Comparison of ENCODE assay signal across 26 mouse cellular contexts in the genomic region with DNA sequence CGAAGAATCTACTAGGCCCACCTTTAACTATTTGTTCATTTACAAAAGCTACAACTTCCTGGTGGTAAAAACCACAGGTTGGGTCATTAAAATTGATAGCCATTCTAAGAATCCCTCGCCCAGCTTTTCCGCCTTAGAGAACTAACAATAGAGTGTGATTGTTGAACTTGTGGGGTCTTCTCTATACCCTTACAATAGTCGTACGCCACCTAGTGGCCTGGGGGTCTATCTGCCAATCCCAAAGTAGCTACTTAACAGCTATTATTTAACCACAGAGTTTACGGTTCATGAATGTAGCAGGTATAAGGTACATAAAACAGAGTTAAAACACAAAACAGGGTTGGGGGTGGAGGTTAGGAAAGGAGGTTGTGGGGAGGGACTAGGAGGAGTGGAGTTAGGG.
"Had no signal": no experiment of that assay in that cellular context is flagged by ENCODE, and none has a peak within 500 bp of the region (broad histone marks: within the 10 kb centered on the region; RNA-seq: fewer than 3 reads in every experiment).

No protein-coding gene starts in this region.

- H3K4me1 ChIP-seq: limb, embryonic 12.5 days; limb, embryonic 15.5 days; liver, embryonic 12.5 days; liver, embryonic 15.5 days; lung, embryonic 15.5 days; megakaryocyte, embryonic 14.5 days; midbrain, embryonic 10.5 days; midbrain, embryonic 13.5 days; neural tube, embryonic 12.5 days; neural tube, embryonic 15.5 days had no signal

- H3K4me2 ChIP-seq: limb, embryonic 12.5 days; limb, embryonic 15.5 days; liver, embryonic 12.5 days; liver, embryonic 15.5 days; lung, embryonic 15.5 days; midbrain, embryonic 13.5 days; neural tube, embryonic 12.5 days; neural tube, embryonic 15.5 days had no signal

- DNase-seq: kidney, adult 11 months; kidney, adult 8-10 months; kidney, postnatal 14 days; kidney, postnatal 4 days; left cerebral cortex, postnatal 4 days; lung, adult 18-20 months; lung, postnatal 10 days; lung, postnatal 36 days; right cerebral cortex, adult 18-20 months; right cerebral cortex, postnatal 14 days; right cerebral cortex, postnatal 4 days; thymus, adult 2 months; thymus, postnatal 14 days; thymus, postnatal 4 days had no signal

- H3K36me3 ChIP-seq: limb, embryonic 12.5 days; limb, embryonic 15.5 days; liver, embryonic 12.5 days; liver, embryonic 15.5 days; lung, embryonic 15.5 days; midbrain, embryonic 10.5 days; midbrain, embryonic 13.5 days; neural tube, embryonic 12.5 days; neural tube, embryonic 15.5 days had no signal

- H3K4me3 ChIP-seq: limb, embryonic 12.5 days; limb, embryonic 15.5 days; liver, embryonic 12.5 days; liver, embryonic 15.5 days; lung, embryonic 15.5 days; megakaryocyte, embryonic 14.5 days; midbrain, embryonic 10.5 days; midbrain, embryonic 13.5 days; neural tube, embryonic 12.5 days; neural tube, embryonic 15.5 days had no signal

- H3K9me3 ChIP-seq: limb, embryonic 15.5 days; liver, embryonic 12.5 days; liver, embryonic 15.5 days; lung, embryonic 15.5 days; megakaryocyte, embryonic 14.5 days; midbrain, embryonic 10.5 days; midbrain, embryonic 13.5 days; neural tube, embryonic 12.5 days; neural tube, embryonic 15.5 days had no signal

- H3K27ac ChIP-seq: limb, embryonic 12.5 days; limb, embryonic 15.5 days; liver, embryonic 12.5 days; liver, embryonic 15.5 days; lung, embryonic 15.5 days; midbrain, embryonic 10.5 days; midbrain, embryonic 13.5 days; neural tube, embryonic 12.5 days; neural tube, embryonic 15.5 days; stomach, postnatal 0 days had no signal

- H3K27me3 ChIP-seq: limb, embryonic 12.5 days; limb, embryonic 15.5 days; liver, embryonic 12.5 days; liver, embryonic 15.5 days; lung, embryonic 15.5 days; megakaryocyte, embryonic 14.5 days; midbrain, embryonic 13.5 days; neural tube, embryonic 12.5 days; neural tube, embryonic 15.5 days had no signal

- ATAC-seq: liver, embryonic 12.5 days; midbrain, embryonic 13.5 days; midbrain, embryonic 16.5 days had no signal

- H3K9ac ChIP-seq: limb, embryonic 12.5 days; limb, embryonic 15.5 days; liver, embryonic 12.5 days; liver, embryonic 15.5 days; lung, embryonic 15.5 days; midbrain, embryonic 13.5 days; neural tube, embryonic 12.5 days; neural tube, embryonic 15.5 days had no signal
